Mouse (Mus musculus) spleen, adult 2 months (tissue): ENCODE results near the gene Nxnl2. TPM values are rescaled to one million over a fixed set of nuclear protein-coding genes. Genes with fewer than 3 reads are reported as not detected.

Experiments used
- DNase-seq, 2 experiments: peaks; one replicate each; pipeline versions ENCODE4 v3.0.0 to v3.0.0-alpha.2; 2012 to 2021; ENCODE audit warnings: low spot score in 2 of 2, low read depth in 1 of 2
- H3K27ac ChIP-seq: fragments of 200-500 bp; 2 replicates; pipeline ENCODE4 v1.5.1; 2012; ENCODE audit warnings: low read length, inconsistent platforms; ENCODE audit not compliant: insufficient read depth
- H3K27me3 ChIP-seq: fragments of 200-500 bp; 2 replicates; pipeline ENCODE4 v1.6.1; 2012; ENCODE audit warnings: mild to moderate bottlenecking, moderate library complexity, low read length, inconsistent platforms; ENCODE audit not compliant: control insufficient read depth, insufficient read depth
- H3K36me3 ChIP-seq: fragments of 200-500 bp; 2 replicates; pipeline ENCODE4 v1.6.1; 2012; ENCODE audit warnings: mild to moderate bottlenecking, low read length, inconsistent platforms; ENCODE audit not compliant: control insufficient read depth, insufficient read depth
- H3K4me1 ChIP-seq: fragments of 200-500 bp; 2 replicates; pipeline ENCODE4 v1.6.1; 2011; ENCODE audit warnings: inconsistent platforms; ENCODE audit not compliant: control insufficient read depth, insufficient read depth, insufficient read length
- H3K4me3 ChIP-seq: fragments of 200-500 bp; 2 replicates; pipeline ENCODE4 v1.5.1; 2011; ENCODE audit warnings: mild to moderate bottlenecking, inconsistent platforms; ENCODE audit not compliant: insufficient read depth, insufficient read length; ENCODE audit errors: extremely low read depth
- CTCF ChIP-seq: fragments of 200-500 bp; IDR thresholded peaks from 2 replicates; pipeline ENCODE4 v1.5.1; 2011; ENCODE audit warnings: mild to moderate bottlenecking, inconsistent platforms; ENCODE audit not compliant: insufficient read depth, insufficient read length, insufficient replicate concordance; ENCODE audit errors: extremely low read depth
- POLR2A ChIP-seq: fragments of 200-500 bp; IDR thresholded peaks from 2 replicates; pipeline ENCODE4 v1.6.1; 2011; ENCODE audit warnings: low read depth, low read length, inconsistent platforms
- WGBS: fragments of 180-500 bp; shearing (Covaris S2); methylation state at CpG from one replicate; pipeline ENCODE4 v1.1.7; 2018; 5-methylcytosine and 5-hydroxymethylcytosine counted together
- polyA plus RNA-seq: library from polyadenylated mRNA; depleted of rRNA; stranded (reverse); fragments of >200 nt; gene quantifications from 2 replicates; pipeline ENCODE4 v1.2.3, GENCODE M21; 2012

Nxnl2 gene
- polyA plus RNA-seq, 1 experiment = 1.1 TPM

GRCm38 (mm10) chr13:51172601-51173000, 1.8 kb downstream of the Nxnl2 start:
- no peaks in the 10 kb centered on the region for H3K36me3 ChIP-seq
- H3K4me1 ChIP-seq = peaks cover 4% of the 10 kb centered on the region; the same call in 1 of the 2 replicates
- no peak overlapping the region for H3K4me3 ChIP-seq
- WGBS = 96% methylated on average over 7 of the region's 7 CpGs
- peaks cover 2% of the 10 kb centered on the region; the same call in 1 of the 2 replicates for H3K27me3 ChIP-seq
- no peak overlapping the region for H3K27ac ChIP-seq
- no peak for DNase-seq
- no peak for TF ChIP-seq CTCF
- no peak for TF ChIP-seq POLR2A

- no peak overlapping the region for H3K27ac ChIP-seq
- H3K4me1 ChIP-seq = no peaks in the 10 kb centered on the region
- H3K27me3 ChIP-seq = no peaks in the 10 kb centered on the region
- H3K36me3 ChIP-seq = no peaks in the 10 kb centered on the region
- H3K4me3 ChIP-seq = no peak overlapping the region
- WGBS = 94% methylated on average over 10 of the region's 10 CpGs
- TF ChIP-seq CTCF (no peak), POLR2A (no peak)
- no peak for DNase-seq
These were observed 8.1 kb downstream of the Nxnl2 start for GRCm38 (mm10) chr13:51178932-51179331.

- Histone ChIP-seq H3K27me3 (no peaks in the 10 kb centered on the region), H3K4me3 (no peak overlapping the region), H3K4me1 (no peaks in the 10 kb centered on the region), H3K36me3 (no peaks in the 10 kb centered on the region), H3K27ac (no peak overlapping the region)
- DNase-seq = no peak
- 46% methylated on average over 3 of the region's 3 CpGs for WGBS
- TF ChIP-seq POLR2A (no peak), CTCF (no peak)
These were observed 8.5 kb downstream of the Nxnl2 start for GRCm38 (mm10) chr13:51179362-51179761.

GRCm38 (mm10) chr13:51182236-51182635, 11.4 kb downstream of the Nxnl2 start:
- TF ChIP-seq POLR2A (no peak), CTCF (no peak)
- no peak overlapping the region for H3K4me3 ChIP-seq
- WGBS = 87% methylated on average over 7 of the region's 7 CpGs
- no peaks in the 10 kb centered on the region for H3K4me1 ChIP-seq
- no peak overlapping the region for H3K27ac ChIP-seq
- DNase-seq = no peak
- H3K27me3 ChIP-seq = no peaks in the 10 kb centered on the region
- H3K36me3 ChIP-seq = no peaks in the 10 kb centered on the region

GRCm38 (mm10) chr13:51184896-51185295, 14.1 kb downstream of the Nxnl2 start:
- 92% methylated on average over 3 of the region's 3 CpGs for WGBS
- TF ChIP-seq POLR2A = no peak
- TF ChIP-seq CTCF = no peak
- H3K27ac ChIP-seq = no peak overlapping the region

GRCm38 (mm10) chr13:51190336-51190735, 19.5 kb downstream of the Nxnl2 start:
- Histone ChIP-seq H3K4me3 (no peak overlapping the region), H3K4me1 (no peaks in the 10 kb centered on the region), H3K36me3 (no peaks in the 10 kb centered on the region), H3K27me3 (no peaks in the 10 kb centered on the region), H3K27ac (no peak overlapping the region)
- TF ChIP-seq POLR2A (no peak), CTCF (no peak)
- WGBS = 96% methylated on average over 2 of the region's 3 CpGs
- DNase-seq = no peak

More at GRCm38 (mm10) chr13:51184896-51185295, 14.1 kb downstream of the Nxnl2 start:
- H3K36me3 ChIP-seq = no peaks in the 10 kb centered on the region
- no peak overlapping the region for H3K4me3 ChIP-seq
- DNase-seq = no peak
- H3K27me3 ChIP-seq = no peaks in the 10 kb centered on the region
- no peaks in the 10 kb centered on the region for H3K4me1 ChIP-seq

GRCm38 (mm10) chr13:51191416-51192140, 20.8 kb downstream of the Nxnl2 start:
- H3K4me1 ChIP-seq = no peaks in the 10 kb centered on the region
- H3K4me3 ChIP-seq = no peak overlapping the region
- no peaks in the 10 kb centered on the region for H3K27me3 ChIP-seq
- no peak for TF ChIP-seq POLR2A
- TF ChIP-seq CTCF = no peak
- no peak for DNase-seq
- WGBS = 82% methylated on average over 6 of the region's 6 CpGs
- H3K36me3 ChIP-seq = no peaks in the 10 kb centered on the region
- no peak overlapping the region for H3K27ac ChIP-seq
